Mouse (Mus musculus) erythroblast, embryonic 14.5 days (primary cell): Measurements from ENCODE around the gene Gprin3.

Source experiments
- GATA1 ChIP-seq: IDR thresholded peaks from 2 replicates; pipeline ENCODE4 v1.6.1; 2012; ENCODE audit warnings: low read length, inconsistent platforms, mixed read lengths
- TAL1 ChIP-seq: IDR thresholded peaks from 3 replicates; pipeline ENCODE4 v1.6.1; 2012; ENCODE audit warnings: low read length, inconsistent platforms, mixed read lengths

DNA sequence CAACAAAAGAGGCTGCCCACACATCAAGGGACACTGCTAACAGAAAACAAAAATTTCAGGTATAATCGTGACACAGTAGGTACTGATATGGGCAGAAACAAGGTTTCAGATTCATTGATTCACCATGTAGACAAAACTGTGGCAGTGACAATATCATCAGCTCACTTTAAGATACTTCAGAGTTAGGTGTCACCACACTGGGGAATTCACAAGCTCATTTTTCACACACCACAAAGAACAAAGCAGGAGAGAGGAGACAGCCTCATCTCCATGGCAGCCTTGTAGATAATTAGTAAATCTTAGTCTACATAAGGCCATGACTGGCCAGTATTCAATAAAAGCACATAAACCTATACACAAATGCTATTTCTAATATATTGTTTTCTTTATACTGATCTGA lies 77.4 kb downstream of the Gprin3 start:
- TF ChIP-seq GATA1, result no peak
- TF ChIP-seq TAL1, result no peak
